Mouse (Mus musculus) left cerebral cortex, adult 8-10 months (tissue): ENCODE measurements at regions not wholly inside any gene's neighbourhood (a gene's known extent, or its start where the extent isn't known, plus 50 kb on each side); places are given as distances from the start of the nearest gene placed in this dataset.
A peak's percentile ranks its signal among the peaks of the same experiment; 100 is the strongest.

Experiments
- DNase-seq, 2 experiments: peaks; one replicate each; pipeline ENCODE4 v3.0.0; 2022; ENCODE audit warnings: low spot score in 2 of 2

- no peak for DNase-seq
These were observed 446.5 kb downstream of the Pdgfc start for GRCm38 (mm10) chr3:81482742-81483141.

- DNase-seq: no peak
These were observed 447.1 kb downstream of the Pdgfc start for GRCm38 (mm10) chr3:81483363-81483762.

DNA sequence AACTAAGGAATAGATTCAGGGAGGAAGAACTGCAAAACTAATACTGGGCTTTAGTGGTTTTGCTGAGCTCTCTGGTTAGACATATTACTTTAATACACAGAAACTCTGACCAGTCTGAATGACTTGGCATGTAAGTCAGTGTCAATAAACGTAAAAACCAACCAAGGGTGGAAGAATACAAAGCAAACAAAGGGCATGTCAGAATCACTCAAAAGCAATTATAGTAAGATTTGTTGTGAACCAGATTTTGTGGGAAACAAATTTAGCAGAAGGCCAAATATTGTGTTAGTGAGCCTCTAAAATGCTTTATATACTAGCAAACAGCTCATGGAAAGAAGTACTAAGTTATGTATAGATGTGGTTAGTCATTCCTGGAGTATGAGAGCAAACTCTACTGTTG, 427.1 kb upstream of the Ctso start:
- no peak for DNase-seq

DNA sequence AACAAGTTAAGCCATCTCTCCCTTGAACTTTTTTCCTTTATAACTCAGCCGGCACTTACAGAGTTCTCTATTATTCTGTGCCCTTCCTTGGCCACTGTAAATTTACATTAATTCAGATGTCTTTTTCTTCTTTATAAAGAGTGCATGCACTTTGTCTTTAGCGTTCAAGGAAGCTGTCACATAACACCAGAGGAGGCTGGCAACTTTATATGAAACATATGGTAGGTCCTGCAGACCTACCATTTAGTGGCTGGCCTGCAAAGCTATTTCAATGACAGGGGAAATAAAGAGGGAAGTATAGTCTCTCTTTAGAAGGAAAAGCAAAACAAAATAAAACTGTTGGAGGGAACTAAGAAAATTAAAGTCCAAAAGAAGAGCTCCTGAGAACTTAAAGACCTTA, 423.8 kb upstream of the Ctso start:
- DNase-seq: no peak

DNA sequence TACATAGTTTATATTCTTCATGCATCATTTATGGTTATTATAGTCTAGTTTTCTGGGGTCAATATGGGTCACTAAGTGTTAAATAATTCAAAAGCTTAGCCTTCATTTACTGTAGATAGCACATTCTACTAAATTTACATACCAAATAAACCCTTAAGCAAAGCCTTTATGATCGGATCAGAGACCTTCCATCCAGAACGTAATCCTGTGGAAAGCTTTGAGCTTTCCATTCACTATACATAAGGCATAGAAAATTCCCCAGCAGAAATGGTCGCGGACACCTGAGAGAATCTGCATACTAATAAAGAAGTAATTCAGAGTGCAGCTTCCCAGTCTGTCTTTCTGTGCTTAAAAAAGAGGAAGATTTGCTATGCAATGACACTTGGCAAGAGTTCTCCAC, 410.6 kb upstream of the Ctso start:
- DNase-seq: no peak

GRCm38 (mm10) chr3:81530872-81531271, 401.5 kb upstream of the Ctso start:
- DNase-seq: no peak

GRCm38 (mm10) chr3:81535448-81536205, 396.8 kb upstream of the Ctso start:
- DNase-seq: no peak

DNA sequence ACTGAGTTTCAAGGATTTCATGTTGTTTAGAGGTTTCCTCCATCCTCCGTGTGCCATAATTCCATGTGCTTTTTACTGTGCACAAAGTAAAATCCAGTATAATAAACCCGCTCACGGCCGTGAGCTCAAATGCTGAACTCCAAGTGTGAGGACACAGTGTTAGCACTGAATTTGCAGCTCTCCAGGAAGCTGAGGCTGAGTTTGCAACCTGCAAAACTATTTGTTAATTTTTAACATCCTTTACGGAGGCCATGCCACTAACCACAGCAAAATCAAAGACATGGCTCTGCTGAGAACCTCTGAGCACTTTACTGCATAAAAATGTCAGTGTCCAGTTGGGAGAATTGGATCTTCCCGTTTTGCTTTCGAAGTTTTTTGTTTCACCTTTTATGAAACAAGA, 377.6 kb upstream of the Ctso start:
- DNase-seq: no peak

DNA sequence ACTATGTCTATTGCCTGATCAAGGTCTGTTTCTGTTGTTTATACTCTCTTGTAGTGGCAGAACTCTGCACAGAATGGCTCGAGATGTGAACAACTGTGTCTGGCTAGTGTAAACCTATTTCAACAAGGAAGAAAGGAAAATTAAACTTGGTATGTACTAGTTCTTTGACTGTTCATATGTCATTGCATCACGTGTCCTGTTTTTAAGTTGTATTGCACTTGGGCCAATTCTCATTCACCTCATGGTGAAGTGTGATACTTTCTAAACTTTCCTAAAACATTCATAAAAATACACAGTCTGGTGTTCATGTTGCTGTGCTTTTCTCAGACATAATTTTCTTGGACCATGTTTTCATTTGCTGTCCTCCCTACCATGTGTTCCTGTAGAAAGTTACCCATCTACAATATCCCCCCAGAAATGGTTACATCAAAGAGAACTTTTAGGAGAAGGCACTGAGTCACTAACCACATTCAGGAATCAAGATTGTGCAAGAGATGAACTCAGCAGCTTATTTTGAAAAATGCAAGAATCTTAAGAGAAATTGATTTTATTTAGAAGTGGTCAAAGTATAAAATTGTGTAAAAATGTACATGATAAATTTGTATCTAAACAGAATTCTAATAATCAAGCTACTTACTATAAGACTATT, 369.7 kb upstream of the Ctso start:
- DNase-seq: no peak

DNA sequence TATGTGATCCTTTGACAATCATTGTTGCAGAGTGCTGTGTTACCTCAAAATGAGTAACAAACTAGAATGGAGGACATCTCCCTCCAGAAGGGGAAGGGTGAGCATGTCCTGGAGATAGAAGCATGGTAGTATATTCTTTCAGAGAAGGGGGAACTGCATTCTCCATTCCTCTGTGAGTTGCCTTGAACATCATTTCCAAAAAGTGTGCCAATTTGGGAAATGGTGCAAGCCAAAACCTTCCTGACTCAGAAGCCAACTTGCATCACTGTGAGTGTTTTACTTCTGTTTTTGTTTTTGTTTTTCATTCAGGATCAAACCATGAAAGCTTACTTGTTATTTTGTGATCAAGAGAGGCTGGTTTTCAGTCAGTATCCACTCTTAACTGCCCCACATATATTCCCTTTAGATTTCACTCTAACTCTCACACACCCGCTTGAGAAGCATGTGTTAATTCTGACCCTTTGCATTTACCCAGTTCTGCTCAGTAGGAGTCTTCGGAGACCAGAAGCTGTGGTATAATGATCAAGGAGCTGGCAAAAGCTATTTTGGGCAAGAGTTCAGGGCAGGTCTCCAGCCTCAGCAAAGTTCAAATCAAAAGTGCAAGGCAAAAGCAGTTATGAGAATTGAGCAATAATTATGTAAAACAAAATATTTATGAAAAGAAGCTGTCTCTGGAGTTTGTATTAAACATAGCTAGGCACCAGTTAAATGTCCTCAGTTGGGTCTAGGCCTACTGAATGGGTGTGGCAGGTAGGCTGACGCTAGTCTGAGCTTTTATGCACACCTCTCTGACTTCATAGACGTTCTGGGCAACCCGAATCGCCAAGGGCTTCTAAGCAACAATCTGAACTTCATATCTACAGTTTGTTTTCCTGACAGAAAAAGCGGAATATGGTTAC, 368.3 kb upstream of the Ctso start:
- no peak for DNase-seq

GRCm38 (mm10) chr3:81564757-81565063, 367.7 kb upstream of the Ctso start:
- no peak for DNase-seq

GRCm38 (mm10) chr3:81583387-81584027, 348.9 kb upstream of the Ctso start:
- DNase-seq: no peak

GRCm38 (mm10) chr3:81589109-81589508, 343.3 kb upstream of the Ctso start:
- peak in 1 of 2 experiments; percentile 29 for DNase-seq

DNA sequence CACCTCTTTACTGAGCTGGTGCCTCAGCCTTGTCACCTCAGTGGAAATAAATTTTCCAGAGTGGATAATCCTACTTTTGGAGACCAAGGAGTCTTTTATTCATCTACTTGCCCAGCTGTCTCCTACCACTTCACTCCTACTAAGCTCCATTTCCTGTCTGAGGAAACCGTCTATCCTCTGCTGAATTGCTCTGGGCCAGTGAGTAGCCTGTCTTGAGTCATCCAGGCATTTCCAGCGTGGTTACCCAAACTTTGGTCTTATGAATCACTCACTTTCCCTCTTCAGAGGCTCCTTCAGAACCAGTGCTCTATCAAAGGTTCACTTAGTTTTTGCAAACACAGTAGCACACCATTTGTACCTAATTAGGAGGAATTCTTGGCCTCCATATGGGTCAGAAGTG, 303.2 kb upstream of the Ctso start:
- no peak for DNase-seq

DNA sequence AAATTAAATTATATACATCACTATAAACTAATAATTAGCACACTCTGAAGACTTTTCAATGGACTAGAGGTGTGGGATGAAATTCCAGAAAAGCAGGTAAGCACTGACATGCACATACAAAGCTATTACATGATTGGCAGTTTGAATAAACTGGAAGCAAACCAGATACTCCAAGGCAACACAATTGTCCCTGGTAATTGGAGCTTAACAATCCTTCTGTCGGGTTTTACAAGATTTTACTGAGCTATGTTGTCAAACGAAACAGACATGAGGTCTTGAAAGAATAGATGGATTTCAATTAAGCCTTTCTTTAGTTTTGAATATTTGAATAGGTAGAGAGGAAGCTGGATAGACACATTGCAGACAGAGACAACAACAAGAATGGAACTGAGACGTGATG, 273.9 kb upstream of the Ctso start:
- DNase-seq: no peak

- no peak for DNase-seq
These were observed 270.8 kb upstream of the Ctso start for GRCm38 (mm10) chr3:81661620-81662019.

DNA sequence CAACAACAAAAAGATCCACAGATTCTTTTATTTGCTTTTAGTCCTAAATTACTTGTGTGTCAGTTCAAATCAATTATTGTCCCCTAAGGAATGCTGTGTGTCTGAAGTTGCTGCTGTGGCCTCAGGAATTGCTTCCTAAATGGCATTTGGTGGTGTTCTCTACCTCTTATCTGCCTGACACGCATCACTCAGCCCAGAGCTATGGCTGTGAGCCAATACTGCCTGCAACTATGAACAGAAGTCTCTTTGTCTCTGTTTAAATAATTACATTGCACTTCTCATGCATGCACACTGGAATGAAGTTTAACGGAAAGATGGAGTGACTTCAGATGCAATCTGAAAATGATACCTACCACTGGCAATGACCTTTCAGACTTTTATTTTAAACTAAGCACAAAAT, 266.1 kb upstream of the Ctso start:
- no peak for DNase-seq

DNA sequence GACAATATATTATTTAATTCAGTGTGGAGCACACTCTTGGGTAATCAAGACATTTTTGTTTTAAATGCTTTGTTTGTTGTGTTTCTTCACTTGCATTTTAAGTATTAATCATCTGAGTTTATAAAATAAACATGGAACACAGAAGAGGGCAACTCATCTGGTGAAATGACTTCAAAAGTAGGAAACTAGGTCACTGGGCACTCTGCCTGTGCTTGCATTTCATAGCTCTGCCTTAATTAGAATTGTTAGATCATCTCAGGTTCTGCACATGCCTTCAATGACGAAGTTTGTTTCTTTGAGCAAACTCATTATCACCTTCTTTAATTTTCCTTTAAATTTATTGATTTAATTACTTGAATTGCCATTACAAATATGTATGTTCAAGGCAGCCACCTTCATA, 255.8 kb upstream of the Ctso start:
- no peak for DNase-seq

DNA sequence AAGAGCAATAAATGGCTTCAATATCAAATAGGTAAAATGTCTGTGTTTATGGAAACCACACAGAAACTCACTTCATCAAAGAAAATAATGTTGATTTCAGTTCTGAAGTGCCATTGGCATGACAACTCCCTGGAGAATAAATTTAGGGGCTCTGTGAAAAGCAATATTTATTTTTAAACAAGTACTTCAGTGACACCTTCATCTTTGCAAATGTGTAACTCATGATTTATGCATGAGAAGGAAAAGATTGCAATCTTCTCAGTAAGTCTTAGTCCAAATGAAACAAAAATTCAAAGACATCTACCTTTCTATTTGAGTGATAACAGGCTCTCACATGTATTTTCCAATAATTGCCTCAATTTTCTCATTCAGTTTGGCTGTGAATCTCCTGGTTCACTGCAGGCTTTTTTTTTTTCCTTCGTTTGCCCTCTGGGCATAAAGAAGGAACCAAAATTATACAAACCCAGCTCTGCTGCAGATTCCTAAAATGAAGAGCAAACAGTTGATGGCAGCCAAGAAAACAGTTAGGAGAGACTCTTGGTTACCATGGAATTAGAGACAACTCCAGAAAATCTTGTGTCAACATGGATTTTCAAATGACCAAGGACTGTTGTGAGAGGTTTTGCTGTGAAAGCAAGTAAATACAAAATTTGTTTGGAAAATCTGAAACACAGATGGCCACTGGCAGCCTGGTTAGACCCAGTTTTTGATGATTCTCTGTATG, 230.3 kb upstream of the Ctso start:
- no peak for DNase-seq

DNA sequence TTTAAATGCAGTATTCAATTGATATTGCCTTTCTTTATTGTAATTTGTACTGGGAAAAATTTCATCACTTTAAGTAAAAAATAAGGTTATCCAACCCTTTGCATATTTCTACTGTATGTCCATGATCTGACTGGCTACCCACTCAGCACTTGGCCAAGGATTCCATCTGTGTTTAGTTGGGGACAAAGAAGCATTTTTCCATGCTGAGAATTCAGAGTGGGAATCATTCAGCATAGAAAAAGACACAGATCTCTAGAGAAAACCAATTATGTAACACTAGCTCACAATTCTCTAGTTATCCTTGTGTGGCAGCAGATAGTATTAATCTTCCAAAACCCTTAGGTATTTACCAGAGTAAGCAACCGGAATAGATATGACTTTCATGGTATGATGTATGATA, 213.5 kb upstream of the Ctso start:
- no peak for DNase-seq

- DNase-seq: peak in 1 of 2 experiments; percentile 37
These were observed 196.9 kb upstream of the Ctso start for GRCm38 (mm10) chr3:81735463-81735862.
